Mouse (Mus musculus) brain, embryonic 14.5 days (tissue): Measurements from ENCODE around the gene Chid1.

ENCODE experiments used
- CTCF ChIP-seq: fragments of 200-500 bp; IDR thresholded peaks from 2 replicates; pipeline ENCODE4 v1.5.1; 2012; ENCODE audit warnings: inconsistent platforms, mild to moderate bottlenecking, moderate library complexity, borderline replicate concordance; ENCODE audit not compliant: insufficient read depth, insufficient read length; ENCODE audit errors: extremely low read depth
- POLR2A ChIP-seq: fragments of 200-500 bp; IDR thresholded peaks from 2 replicates; pipeline ENCODE4 v1.6.1; 2012; ENCODE audit warnings: mild to moderate bottlenecking, inconsistent platforms, borderline replicate concordance; ENCODE audit not compliant: poor library complexity, insufficient read depth, insufficient read length, severe bottlenecking; ENCODE audit errors: extremely low read depth

GRCm38 (mm10) chr7:141457986-141458660 lies 81.5 kb downstream of the Chid1 start:
- no peak for TF ChIP-seq POLR2A
- peak; percentile 55 for TF ChIP-seq CTCF
